Comparison of ENCODE assay signal across 20 mouse cellular contexts in genomic region chr9:75247870-75248269, GRCm38 (mm10).
"Had no signal": no experiment of that assay in that cellular context is flagged by ENCODE, and none has a peak within 500 bp of the region (broad histone marks: within the 10 kb centered on the region; RNA-seq: fewer than 3 reads in every experiment).

No protein-coding gene starts in this region.

- DNase-seq: kidney, adult 18-20 months; kidney, adult 9 months; kidney, postnatal 25 days; layer of hippocampus, adult 9-11 months; liver, embryonic 13.5 days; lung, adult 2 months; lung, postnatal 14 days; lung, postnatal 4 days; retina, postnatal 1 day; right cerebral cortex, postnatal 25 days; spleen, adult 18-20 months; thymus, adult 18-20 months; thymus, postnatal 36 days had no signal

- H3K27ac ChIP-seq: kidney, postnatal 0 days; layer of hippocampus, adult 2 months; liver, embryonic 13.5 days; midbrain, embryonic 12.5 days; midbrain, embryonic 15.5 days; neural tube, embryonic 12.5 days; neural tube, embryonic 15.5 days; stomach, embryonic 15.5 days had no signal

- H3K4me3 ChIP-seq: layer of hippocampus, adult 2 months; liver, embryonic 13.5 days; midbrain, embryonic 12.5 days; midbrain, embryonic 15.5 days; neural tube, embryonic 12.5 days; neural tube, embryonic 15.5 days; stomach, embryonic 15.5 days had no signal
